Mouse (Mus musculus): ENCODE results near the gene Rem2. TPM values are rescaled to one million over a fixed set of nuclear protein-coding genes. Genes with fewer than 3 reads are reported as not detected.

The Rem2 gene
- polyA plus RNA-seq, 1 experiment from 2014 or later: 1.6 TPM

DNA sequence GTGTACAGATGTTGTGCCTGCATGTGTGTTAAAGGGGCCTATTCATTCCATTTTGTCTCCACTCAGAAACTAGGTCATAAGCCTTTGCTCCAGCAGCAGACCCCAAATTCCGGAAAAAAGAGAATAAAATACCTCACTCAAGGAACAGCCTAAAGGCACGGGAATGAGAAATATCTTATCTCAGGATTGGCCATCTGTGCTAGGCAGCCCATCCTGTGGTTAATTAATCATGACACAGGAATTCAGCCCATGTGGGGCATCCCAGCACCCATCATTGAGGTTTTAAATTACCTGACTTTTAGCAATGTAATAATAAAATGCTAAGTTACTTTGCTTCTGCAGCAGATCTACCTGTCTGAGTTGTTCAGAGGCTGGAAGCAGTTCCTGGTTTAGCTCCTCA lies 25.5 kb downstream of the Rem2 start:
- WGBS: 52% methylated on average over 2 of the region's 2 CpGs
- Histone ChIP-seq H3K4me2 (no peak overlapping the region), H3K36me3 (0 out of 2 replicates have a peak, but pooled peaks cover 1% of the 10 kb centered on the region), H3K9me3 (no peaks in the 10 kb centered on the region), H3K4me3 (replicated peaks) (no peak overlapping the region), H3K27me3 (replicated peaks) (no peaks in the 10 kb centered on the region), H3K4me1 (no peaks in the 10 kb centered on the region), H3K27ac (no peak overlapping the region), H3K9ac (no peak overlapping the region)
- ATAC-seq (ENCODE audit: insufficient read depth, low FRiP score, low read depth): no peak

GRCm38 (mm10) chr14:54503092-54503491 lies 27.2 kb downstream of the Rem2 start:
- WGBS: 80% methylated on average over 2 of the region's 2 CpGs
- no peak overlapping the region for H3K4me3 ChIP-seq (replicated peaks)
- H3K4me2 ChIP-seq: no peak overlapping the region
- H3K36me3 ChIP-seq: peaks cover 18% of the 10 kb centered on the region
- H3K27me3 ChIP-seq (replicated peaks): no peaks in the 10 kb centered on the region
- no peak overlapping the region for H3K27ac ChIP-seq
- no peaks in the 10 kb centered on the region for H3K4me1 ChIP-seq
- H3K9me3 ChIP-seq: no peaks in the 10 kb centered on the region
- H3K9ac ChIP-seq: no peak overlapping the region
- no peak for ATAC-seq (ENCODE audit: insufficient read depth, low FRiP score, low read depth)

DNA sequence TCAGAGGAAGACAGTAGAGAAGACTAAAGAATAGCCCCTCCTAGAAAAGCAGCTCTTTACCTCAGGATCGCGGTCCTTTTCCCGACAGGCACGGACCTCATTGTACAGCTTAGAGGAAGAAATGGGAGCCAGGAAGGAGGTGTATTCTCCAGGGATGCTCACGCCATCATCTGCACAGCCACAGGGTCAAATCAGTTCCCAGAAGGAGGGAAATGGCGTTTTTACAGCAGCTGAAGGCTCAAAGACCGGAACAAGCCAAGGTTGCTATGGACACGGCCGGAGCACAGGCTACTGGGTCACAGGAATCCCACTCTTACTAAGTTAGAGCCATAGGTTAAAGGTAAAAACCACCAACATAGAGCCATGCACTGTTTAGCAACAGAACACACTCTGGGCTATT lies 33.9 kb downstream of the Rem2 start:
- no peak overlapping the region for H3K4me2 ChIP-seq
- no peaks in the 10 kb centered on the region for H3K9me3 ChIP-seq
- peaks cover 73% of the 10 kb centered on the region for H3K36me3 ChIP-seq
- H3K27me3 ChIP-seq (replicated peaks): no peaks in the 10 kb centered on the region
- no peaks in the 10 kb centered on the region for H3K4me1 ChIP-seq
- H3K4me3 ChIP-seq (replicated peaks): no peak overlapping the region
- no peak overlapping the region for H3K27ac ChIP-seq
- WGBS: 91% methylated on average over 9 of the region's 9 CpGs
- no peak for ATAC-seq (ENCODE audit: insufficient read depth, low FRiP score, low read depth)
- H3K9ac ChIP-seq: no peak overlapping the region

- Histone ChIP-seq H3K9me3 (no peaks in the 10 kb centered on the region), H3K9ac (peak overlapping the region; percentile 57), H3K27me3 (replicated peaks) (no peaks in the 10 kb centered on the region), H3K36me3 (peaks cover 30% of the 10 kb centered on the region), H3K4me1 (peaks cover 6% of the 10 kb centered on the region), H3K27ac (peak overlapping the region; percentile 68; the same call in 1 of the 2 replicates), H3K4me2 (peak overlapping the region; percentile 67), H3K4me3 (replicated peaks) (peak overlapping the region; percentile 69)
- WGBS: 3% methylated on average over 17 of the region's 17 CpGs
- ATAC-seq (ENCODE audit: insufficient read depth, low FRiP score, low read depth): peak; percentile 27
Measured at GRCm38 (mm10) chr14:54516710-54517310, 40.9 kb downstream of the Rem2 start.

DNA sequence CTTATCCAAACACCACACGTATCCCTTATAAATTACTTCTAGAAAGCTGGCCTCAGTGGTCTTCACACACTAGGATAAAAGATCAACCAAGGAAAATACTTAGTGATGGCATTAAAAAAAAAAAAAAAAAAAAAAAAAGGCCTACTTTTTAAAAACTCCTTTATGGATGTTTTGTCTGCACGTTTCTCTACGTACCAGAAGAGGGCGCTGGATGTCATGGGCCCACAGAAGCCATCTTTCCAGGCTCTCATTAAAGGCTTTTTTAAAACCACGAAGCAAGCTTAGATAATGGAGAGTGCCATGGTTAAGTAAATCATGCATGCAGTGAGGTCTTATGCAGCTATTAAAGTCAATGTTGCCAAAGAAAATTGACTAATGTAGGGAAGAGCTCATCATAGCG lies 47.7 kb downstream of the Rem2 start:
- H3K4me1 ChIP-seq: peaks cover 10% of the 10 kb centered on the region; the same call in 1 of the 2 replicates
- no peaks in the 10 kb centered on the region for H3K36me3 ChIP-seq
- ATAC-seq (ENCODE audit: insufficient read depth, low FRiP score, low read depth): no peak
- no peak overlapping the region for H3K4me3 ChIP-seq (replicated peaks)
- H3K27me3 ChIP-seq (replicated peaks): no peaks in the 10 kb centered on the region
- no peak overlapping the region for H3K9ac ChIP-seq
- H3K9me3 ChIP-seq: no peaks in the 10 kb centered on the region
- 32% methylated on average over 6 of the region's 6 CpGs for WGBS
- H3K4me2 ChIP-seq: no peak overlapping the region
- no peak overlapping the region for H3K27ac ChIP-seq

DNA sequence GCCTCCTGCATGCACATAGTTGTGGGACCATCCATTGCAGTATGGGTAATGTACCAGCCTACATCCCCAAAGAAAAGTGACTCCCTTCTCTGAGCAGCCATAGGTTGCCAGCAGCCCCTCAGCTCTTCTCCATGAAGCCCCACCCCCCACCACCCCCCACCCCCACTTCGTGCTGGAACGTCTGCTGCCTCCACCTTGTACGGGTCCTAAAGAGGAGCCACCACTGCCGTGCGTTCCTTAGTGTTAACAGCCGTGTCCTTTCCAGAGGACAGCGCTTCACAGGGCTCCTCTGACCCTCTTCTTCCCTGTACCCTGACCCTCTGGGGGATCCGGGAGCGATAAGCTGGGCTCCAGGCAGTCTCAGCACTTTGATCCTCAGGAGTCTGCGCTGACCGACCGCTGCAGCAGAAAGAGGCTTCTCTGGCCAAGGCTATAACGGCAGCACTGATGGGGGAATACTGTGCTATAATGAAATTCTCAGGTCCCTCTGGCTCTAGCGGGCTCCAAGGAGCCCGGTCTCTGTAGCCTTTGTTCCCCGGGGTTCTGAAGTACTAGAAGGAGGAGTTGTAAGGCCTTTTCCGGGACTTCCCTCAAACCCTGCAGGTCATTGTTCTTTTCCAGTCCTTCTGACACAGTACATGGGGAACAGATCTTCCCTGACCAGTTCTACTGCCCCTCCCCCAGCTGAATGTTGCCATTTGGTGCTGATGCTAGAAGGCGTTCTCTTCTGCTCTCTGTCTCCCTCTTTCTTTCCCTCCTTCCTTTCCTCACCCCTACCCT lies 51.5 kb downstream of the Rem2 start:
- Histone ChIP-seq H3K4me1 (peaks cover 14% of the 10 kb centered on the region; the same call in 1 of the 2 replicates), H3K27me3 (replicated peaks) (no peaks in the 10 kb centered on the region), H3K27ac (no peak overlapping the region), H3K4me3 (replicated peaks) (peak overlapping the region; percentile 32), H3K4me2 (peak overlapping the region; percentile 62), H3K9me3 (no peaks in the 10 kb centered on the region), H3K9ac (0 out of 2 replicates have a peak overlapping the region, but pooled peaks have one; percentile 9), H3K36me3 (no peaks in the 10 kb centered on the region)
- 2% methylated on average over 18 of the region's 18 CpGs for WGBS
- peak; percentile 50; the same call in 1 of the 2 replicates for ATAC-seq (ENCODE audit: insufficient read depth, low FRiP score, low read depth)

DNA sequence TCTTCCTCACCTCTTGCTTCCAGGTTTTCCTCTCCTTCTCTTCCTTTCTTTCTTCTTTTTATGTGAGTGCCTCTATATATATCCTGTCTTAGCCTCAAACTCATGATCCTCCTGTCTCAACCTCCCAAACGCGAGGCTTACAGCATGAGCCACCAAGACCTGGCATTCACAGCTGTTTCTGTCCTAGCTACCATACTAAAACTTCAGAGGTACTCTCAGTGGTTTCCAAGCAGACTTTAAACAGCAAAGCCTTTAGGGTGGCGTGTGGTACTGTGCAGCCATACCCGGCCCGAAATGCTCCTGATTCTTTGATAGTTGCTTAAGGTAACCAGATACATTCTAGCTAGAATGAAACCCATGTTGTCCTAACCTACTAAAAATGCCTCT lies 52.1 kb downstream of the Rem2 start:
- no peak for ATAC-seq (ENCODE audit: insufficient read depth, low FRiP score, low read depth)
- Histone ChIP-seq H3K4me2 (peak overlapping the region; percentile 62), H3K27ac (no peak overlapping the region), H3K36me3 (no peaks in the 10 kb centered on the region), H3K4me1 (peaks cover 14% of the 10 kb centered on the region; the same call in 1 of the 2 replicates), H3K4me3 (replicated peaks) (no peak overlapping the region), H3K9me3 (no peaks in the 10 kb centered on the region), H3K9ac (no peak overlapping the region), H3K27me3 (replicated peaks) (no peaks in the 10 kb centered on the region)
- 22% methylated on average over 5 of the region's 5 CpGs for WGBS

DNA sequence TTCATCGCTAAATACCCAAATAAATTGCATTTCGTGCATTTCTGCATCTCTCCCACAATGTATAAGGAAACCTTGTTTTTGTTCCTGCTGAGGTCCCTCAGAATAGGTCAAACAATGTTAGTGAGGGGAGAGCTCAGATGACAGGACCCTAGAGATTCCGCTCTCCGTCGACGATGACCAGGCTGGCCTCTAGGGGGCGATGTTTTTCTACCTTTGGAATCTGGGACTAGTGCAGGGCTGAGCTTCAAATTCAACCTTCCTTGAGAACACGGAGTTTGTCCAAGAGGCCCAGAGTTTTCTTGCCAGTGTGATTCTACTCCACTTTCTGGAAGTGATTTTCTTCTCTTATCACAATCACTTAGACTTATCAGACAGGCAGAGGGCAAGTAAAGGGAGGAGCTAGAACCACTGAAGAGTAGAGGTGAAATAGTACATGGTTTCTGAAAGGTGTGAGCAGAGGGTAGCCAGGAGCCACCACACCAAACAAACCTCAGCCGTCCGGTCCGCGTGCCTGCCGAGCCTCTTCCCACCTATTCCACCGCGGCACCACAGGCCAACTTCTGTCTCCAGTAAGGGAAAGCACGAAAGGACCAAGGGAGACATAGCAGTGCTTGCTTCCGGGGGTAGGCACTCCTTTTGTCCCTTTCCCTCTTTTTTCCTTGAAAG lies 52.7 kb downstream of the Rem2 start:
- Histone ChIP-seq H3K4me1 (peaks cover 14% of the 10 kb centered on the region; the same call in 1 of the 2 replicates), H3K4me3 (replicated peaks) (no peak overlapping the region), H3K27ac (no peak overlapping the region), H3K36me3 (no peaks in the 10 kb centered on the region), H3K4me2 (peak overlapping the region; percentile 62; the same call in 1 of the 2 replicates), H3K27me3 (replicated peaks) (no peaks in the 10 kb centered on the region), H3K9ac (no peak overlapping the region), H3K9me3 (no peaks in the 10 kb centered on the region)
- WGBS: 13% methylated on average over 17 of the region's 17 CpGs
- ATAC-seq (ENCODE audit: insufficient read depth, low FRiP score, low read depth): peak; percentile 60; the same call in 1 of the 2 replicates

Other genes starting within 250 kb of the Rem2 start
- gene Dad1, start 222.0 kb upstream of the Rem2 start, polyA plus RNA-seq (2015; fragmentation: Nextera tagmentation; extraction: Ambion mirVana): 436 and 440 TPM in 2 replicates
- gene Abhd4, start 221.9 kb upstream of the Rem2 start, polyA plus RNA-seq (2015; fragmentation: Nextera tagmentation; extraction: Ambion mirVana): 43.1 and 44.1 TPM in 2 replicates
- gene Olfr49, start 191.2 kb upstream of the Rem2 start, polyA plus RNA-seq (2015; fragmentation: Nextera tagmentation; extraction: Ambion mirVana): not detected in 2 replicates
- 38.1 and 44.6 TPM in 2 replicates for gene Oxa1l, start 115.3 kb upstream of the Rem2 start, polyA plus RNA-seq (2015; fragmentation: Nextera tagmentation; extraction: Ambion mirVana)
- 17.0 and 19.9 TPM in 2 replicates for gene Slc7a7, start 58.3 kb upstream of the Rem2 start, polyA plus RNA-seq (2015; fragmentation: Nextera tagmentation; extraction: Ambion mirVana)
- 273 and 275 TPM in 2 replicates for gene Mrpl52, start 49.2 kb upstream of the Rem2 start, polyA plus RNA-seq (2015; fragmentation: Nextera tagmentation; extraction: Ambion mirVana)
- gene Mmp14, start 44.5 kb upstream of the Rem2 start, polyA plus RNA-seq (2015; fragmentation: Nextera tagmentation; extraction: Ambion mirVana): 126 and 139 TPM in 2 replicates
- gene Lrp10, start 12.0 kb upstream of the Rem2 start, polyA plus RNA-seq (2015; fragmentation: Nextera tagmentation; extraction: Ambion mirVana): 49.6 and 51.9 TPM in 2 replicates
- 66.6 and 71.7 TPM in 2 replicates for gene Prmt5, start 41.4 kb downstream of the Rem2 start, polyA plus RNA-seq (2015; fragmentation: Nextera tagmentation; extraction: Ambion mirVana)
- 48.3 and 49.3 TPM in 2 replicates for gene Haus4, start 78.5 kb downstream of the Rem2 start, polyA plus RNA-seq (2015; fragmentation: Nextera tagmentation; extraction: Ambion mirVana)
- gene Ajuba, start 101.5 kb downstream of the Rem2 start, polyA plus RNA-seq (2015; fragmentation: Nextera tagmentation; extraction: Ambion mirVana): 30.8 and 32.0 TPM in 2 replicates
- 6.7 and 8.3 TPM in 2 replicates for gene 4931414P19Rik, start 129.9 kb downstream of the Rem2 start, polyA plus RNA-seq (2015; fragmentation: Nextera tagmentation; extraction: Ambion mirVana)
- 370 and 382 TPM in 2 replicates for gene Psmb5, start 141.9 kb downstream of the Rem2 start, polyA plus RNA-seq (2015; fragmentation: Nextera tagmentation; extraction: Ambion mirVana)
- 0.03 TPM in 2 replicates for gene Psmb11, start 145.3 kb downstream of the Rem2 start, polyA plus RNA-seq (2015; fragmentation: Nextera tagmentation; extraction: Ambion mirVana)
- gene Gm17606, start 164.9 kb downstream of the Rem2 start, polyA plus RNA-seq (2015; fragmentation: Nextera tagmentation; extraction: Ambion mirVana): not detected in 2 replicates
- gene Cdh24, start 165.3 kb downstream of the Rem2 start, polyA plus RNA-seq (2015; fragmentation: Nextera tagmentation; extraction: Ambion mirVana): 3.7 and 4.5 TPM in 2 replicates
- gene 1700123O20Rik, start 210.1 kb downstream of the Rem2 start, polyA plus RNA-seq (2015; fragmentation: Nextera tagmentation; extraction: Ambion mirVana): 79.3 and 84.8 TPM in 2 replicates
- 111 and 116 TPM in 2 replicates for gene Acin1, start 210.8 kb downstream of the Rem2 start, polyA plus RNA-seq (2015; fragmentation: Nextera tagmentation; extraction: Ambion mirVana)
- gene Gm29776, start 222.7 kb downstream of the Rem2 start, polyA plus RNA-seq (2015; fragmentation: Nextera tagmentation; extraction: Ambion mirVana): 0.05 and 0.15 TPM in 2 replicates
- gene Cebpe, start 236.1 kb downstream of the Rem2 start, polyA plus RNA-seq (2015; fragmentation: Nextera tagmentation; extraction: Ambion mirVana): 1.3 and 1.5 TPM in 2 replicates